Mouse (Mus musculus) forebrain, embryonic 15.5 days (tissue): ENCODE data around the gene Igfbp5. TPM values are rescaled to one million over a fixed set of nuclear protein-coding genes. Genes with fewer than 3 reads are reported as not detected.
A peak's percentile ranks its signal among the peaks of the same experiment; 100 is the strongest.

ENCODE experiments used
- ATAC-seq: fragments of 200-750 bp; cut with Nextera tagmentation; replicated peaks from 2 replicates; pipeline ENCODE4 v1.8.0; 2017; ENCODE audit warnings: mild to moderate bottlenecking, moderate TSS enrichment, moderate library complexity
- H3K27ac ChIP-seq: fragments of 300-500 bp; sonication (generic); replicated peaks from 2 replicates; pipeline ENCODE4 v1.5.1; 2015; ENCODE audit warnings: mild to moderate bottlenecking, inconsistent platforms
- H3K27me3 ChIP-seq: fragments of 300-500 bp; sonication (generic); 2 replicates; pipeline ENCODE4 v1.6.1; 2015; ENCODE audit warnings: inconsistent platforms
- H3K36me3 ChIP-seq: fragments of 300-500 bp; sonication (generic); 2 replicates; pipeline ENCODE4 v1.6.1; 2015; ENCODE audit warnings: mild to moderate bottlenecking, inconsistent platforms
- H3K4me1 ChIP-seq: fragments of 300-500 bp; sonication (generic); 2 replicates; pipeline ENCODE4 v1.6.1; 2015; ENCODE audit warnings: inconsistent platforms
- H3K4me2 ChIP-seq: fragments of 300-500 bp; sonication (generic); replicated peaks from 2 replicates; pipeline ENCODE4 v1.6.1; 2015; ENCODE audit warnings: mild to moderate bottlenecking, inconsistent platforms
- H3K4me3 ChIP-seq: fragments of 300-500 bp; sonication (generic); 2 replicates; pipeline ENCODE4 v1.5.1; 2015; ENCODE audit warnings: mild to moderate bottlenecking, inconsistent platforms
- H3K9ac ChIP-seq: fragments of 300-500 bp; sonication (generic); replicated peaks from 2 replicates; pipeline ENCODE4 v1.6.1; 2015; ENCODE audit warnings: mild to moderate bottlenecking, inconsistent platforms
- H3K9me3 ChIP-seq: fragments of 300-500 bp; sonication (generic); 2 replicates; pipeline ENCODE4 v1.6.1; 2016; ENCODE audit warnings: inconsistent platforms
- WGBS: fragments of 180-500 bp; shearing (Covaris S2); methylation state at CpG from one replicate; pipeline ENCODE4 v1.1.7; 2015; ENCODE audit warnings: mixed read lengths; 5-methylcytosine and 5-hydroxymethylcytosine counted together
- polyA plus RNA-seq: library from polyadenylated mRNA; unstranded; fragments of >200 nt; fragmentation: Nextera tagmentation; extraction: Ambion mirVana; gene quantifications from 2 replicates; pipeline ENCODE4 v1.2.1, GENCODE M21; 2015

The Igfbp5 gene
- polyA plus RNA-seq, 1 experiment from 2014 or later: 24.4 TPM

DNA sequence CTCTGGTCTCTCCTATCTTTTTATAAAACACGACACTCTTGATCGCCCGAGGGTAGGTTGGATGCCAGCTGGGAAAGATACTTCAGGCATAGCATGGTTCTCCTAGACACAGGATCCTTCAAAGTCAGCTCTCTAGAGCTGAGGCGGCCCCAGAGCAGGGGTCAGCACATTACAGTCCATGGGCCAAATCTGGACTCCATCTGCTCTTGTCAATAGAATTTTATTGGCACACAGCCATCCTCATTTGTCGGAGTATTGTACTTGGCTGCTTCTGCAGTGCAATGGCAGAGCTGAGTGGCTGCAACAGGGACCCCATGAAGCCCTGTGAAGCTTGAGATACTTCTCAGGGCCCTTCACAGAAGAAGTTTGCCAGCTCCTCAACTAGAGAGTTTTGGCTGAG, 59.5 kb downstream of the Igfbp5 start:
- ATAC-seq: no peak; the same call in 1 of the 2 replicates
- Histone ChIP-seq H3K4me2 (no peak overlapping the region), H3K27me3 (no peaks in the 10 kb centered on the region), H3K9me3 (no peaks in the 10 kb centered on the region), H3K9ac (no peak overlapping the region), H3K27ac (no peak overlapping the region), H3K4me1 (peaks cover 13% of the 10 kb centered on the region), H3K4me3 (no peak overlapping the region), H3K36me3 (no peaks in the 10 kb centered on the region)
- 42% methylated on average over 5 of the region's 5 CpGs for WGBS

DNA sequence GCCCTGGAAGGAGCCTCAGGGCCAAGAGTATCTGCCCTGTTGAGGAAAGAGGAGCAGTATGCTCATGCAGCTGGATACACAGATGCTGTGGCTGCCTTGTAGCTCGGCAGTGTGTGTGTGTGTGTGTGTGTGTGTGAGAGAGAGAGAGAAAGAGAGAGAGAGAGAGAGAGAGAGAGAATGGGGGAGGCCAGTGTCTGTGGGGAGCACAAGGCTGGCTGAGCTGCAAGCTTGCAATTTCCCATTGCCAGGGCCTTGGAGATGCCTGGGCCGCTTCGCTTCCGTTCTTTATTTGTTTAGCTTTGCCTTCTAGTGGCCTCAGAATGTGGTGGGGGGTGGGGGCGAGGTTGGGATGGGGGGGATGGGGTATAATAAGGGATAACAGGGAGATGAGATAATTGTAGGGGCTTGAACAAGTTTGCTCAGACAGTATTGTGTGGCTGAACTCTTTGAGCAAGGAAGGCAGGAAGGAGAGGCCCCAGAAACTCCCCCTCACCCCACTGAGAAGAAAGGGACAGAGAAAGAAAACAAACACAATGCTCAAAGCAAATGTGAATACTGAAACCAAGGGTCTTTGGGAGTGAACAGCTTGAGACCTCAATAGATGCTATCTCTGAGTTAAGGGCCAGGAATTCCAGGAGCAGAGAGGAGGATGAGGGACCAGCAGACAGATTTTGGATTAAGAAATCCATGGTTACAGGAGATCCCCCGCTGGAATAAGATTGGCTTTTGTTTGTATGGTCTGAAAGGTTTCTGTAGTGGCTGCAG, 60.9 kb downstream of the Igfbp5 start:
- H3K27ac ChIP-seq: peak overlapping the region; percentile 39
- H3K27me3 ChIP-seq: no peaks in the 10 kb centered on the region
- H3K36me3 ChIP-seq: no peaks in the 10 kb centered on the region
- no peak overlapping the region for H3K4me2 ChIP-seq
- H3K4me1 ChIP-seq: peaks cover 13% of the 10 kb centered on the region
- ATAC-seq: peak; percentile 65
- 4% methylated on average over 6 of the region's 6 CpGs for WGBS
- no peak overlapping the region for H3K9ac ChIP-seq
- H3K4me3 ChIP-seq: no peak overlapping the region
- no peaks in the 10 kb centered on the region for H3K9me3 ChIP-seq

GRCm38 (mm10) chr1:72813089-72813638, 61.5 kb downstream of the Igfbp5 start:
- Histone ChIP-seq H3K27me3 (no peaks in the 10 kb centered on the region), H3K9ac (no peak overlapping the region), H3K4me1 (peaks cover 13% of the 10 kb centered on the region), H3K9me3 (no peaks in the 10 kb centered on the region), H3K4me2 (no peak overlapping the region), H3K4me3 (no peak overlapping the region), H3K36me3 (no peaks in the 10 kb centered on the region), H3K27ac (peak overlapping the region; percentile 34; the same call in 1 of the 2 replicates)
- ATAC-seq: peak; percentile 33; the same call in 1 of the 2 replicates
- WGBS: 21% methylated on average over 5 of the region's 5 CpGs

GRCm38 (mm10) chr1:72811061-72811460, 63.6 kb downstream of the Igfbp5 start:
- 100% methylated on average over 3 of the region's 3 CpGs for WGBS
- H3K9ac ChIP-seq: no peak overlapping the region
- H3K27me3 ChIP-seq: no peaks in the 10 kb centered on the region
- peaks cover 19% of the 10 kb centered on the region for H3K4me1 ChIP-seq
- no peak overlapping the region for H3K4me2 ChIP-seq
- no peaks in the 10 kb centered on the region for H3K9me3 ChIP-seq
- H3K27ac ChIP-seq: no peak overlapping the region
- no peak overlapping the region for H3K4me3 ChIP-seq
- H3K36me3 ChIP-seq: no peaks in the 10 kb centered on the region
- no peak for ATAC-seq

GRCm38 (mm10) chr1:72809951-72810675, 64.6 kb downstream of the Igfbp5 start:
- H3K27ac ChIP-seq: no peak overlapping the region
- WGBS: 84% methylated on average over 7 of the region's 7 CpGs
- peaks cover 21% of the 10 kb centered on the region for H3K4me1 ChIP-seq
- no peak overlapping the region for H3K9ac ChIP-seq
- no peak overlapping the region for H3K4me3 ChIP-seq
- H3K36me3 ChIP-seq: no peaks in the 10 kb centered on the region
- no peak overlapping the region for H3K4me2 ChIP-seq
- H3K27me3 ChIP-seq: no peaks in the 10 kb centered on the region
- H3K9me3 ChIP-seq: no peaks in the 10 kb centered on the region
- ATAC-seq: no peak

- ATAC-seq: no peak
- 96% methylated on average over 7 of the region's 7 CpGs for WGBS
These were observed 65.4 kb downstream of the Igfbp5 start for GRCm38 (mm10) chr1:72809304-72809703.

More at GRCm38 (mm10) chr1:72809304-72809703, 65.4 kb downstream of the Igfbp5 start:
- H3K27ac ChIP-seq: no peak overlapping the region
- no peaks in the 10 kb centered on the region for H3K27me3 ChIP-seq
- H3K9ac ChIP-seq: no peak overlapping the region
- peaks cover 19% of the 10 kb centered on the region for H3K4me1 ChIP-seq
- H3K4me2 ChIP-seq: no peak overlapping the region
- no peaks in the 10 kb centered on the region for H3K9me3 ChIP-seq
- no peaks in the 10 kb centered on the region for H3K36me3 ChIP-seq
- no peak overlapping the region for H3K4me3 ChIP-seq

Other genes starting within 250 kb of the Igfbp5 start
- not detected in 2 replicates for gene Ankar, start 174.3 kb downstream of the Igfbp5 start, polyA plus RNA-seq
- gene Rpl37a, start 163.6 kb downstream of the Igfbp5 start, polyA plus RNA-seq: 1,140 and 1,234 TPM in 2 replicates
- gene Igfbp2, start 50.4 kb downstream of the Igfbp5 start, polyA plus RNA-seq: 336 and 343 TPM in 2 replicates
- gene Tnp1, start 141.0 kb upstream of the Igfbp5 start, polyA plus RNA-seq: not detected in 2 replicates